Mouse (Mus musculus) cortical plate, adult 2 months (tissue): Measurements from ENCODE around the gene Foxn2.

Experiments
- CTCF ChIP-seq: fragments of 200-500 bp; IDR thresholded peaks from 2 replicates; pipeline ENCODE4 v1.5.1; 2011; ENCODE audit warnings: mild to moderate bottlenecking, control low read depth, low read length; ENCODE audit not compliant: insufficient read depth; ENCODE audit errors: extremely low read depth
- POLR2A ChIP-seq: fragments of 200-500 bp; IDR thresholded peaks from 2 replicates; pipeline ENCODE4 v1.6.1; 2011; ENCODE audit warnings: mild to moderate bottlenecking, low read length, control low read depth; ENCODE audit not compliant: insufficient read depth; ENCODE audit errors: extremely low read depth

DNA sequence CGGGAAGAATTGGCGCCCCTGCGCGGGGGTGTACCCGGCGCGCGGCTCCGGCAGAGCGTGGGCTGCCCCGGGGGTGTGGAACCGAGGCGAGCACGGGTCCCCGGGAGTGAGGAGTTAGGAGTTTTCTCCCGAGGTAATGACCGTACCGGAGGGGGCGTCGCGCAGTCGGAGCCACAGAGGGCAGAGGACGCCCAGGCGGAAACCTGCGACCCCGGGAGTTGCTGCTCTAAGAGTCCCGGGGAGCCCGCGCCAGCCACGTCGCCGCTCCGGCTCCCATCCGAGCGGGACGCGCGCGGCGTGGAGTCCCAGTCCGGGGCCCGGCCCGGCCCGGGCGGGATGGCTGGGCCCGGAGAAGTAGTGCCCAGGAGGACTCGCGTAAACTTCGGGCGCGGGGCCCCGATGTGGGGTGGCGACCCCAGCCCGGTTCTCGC is 505 bp downstream of the Foxn2 start:
- TF ChIP-seq CTCF, result no peak
- TF ChIP-seq POLR2A, result no peak
